Mouse (Mus musculus) stomach, postnatal 0 days (tissue): ENCODE results near the gene Borcs5.

Experiments
- CTCF ChIP-seq: IDR thresholded peaks from 2 replicates; pipeline ENCODE4 v1.5.1; 2016; ENCODE audit warnings: antibody characterized with exemption, low read depth, mild to moderate bottlenecking, moderate library complexity
- EP300 ChIP-seq: optimal IDR thresholded peaks from 2 replicates; pipeline ENCODE3; 2016; ENCODE audit warnings: antibody characterized with exemption

DNA sequence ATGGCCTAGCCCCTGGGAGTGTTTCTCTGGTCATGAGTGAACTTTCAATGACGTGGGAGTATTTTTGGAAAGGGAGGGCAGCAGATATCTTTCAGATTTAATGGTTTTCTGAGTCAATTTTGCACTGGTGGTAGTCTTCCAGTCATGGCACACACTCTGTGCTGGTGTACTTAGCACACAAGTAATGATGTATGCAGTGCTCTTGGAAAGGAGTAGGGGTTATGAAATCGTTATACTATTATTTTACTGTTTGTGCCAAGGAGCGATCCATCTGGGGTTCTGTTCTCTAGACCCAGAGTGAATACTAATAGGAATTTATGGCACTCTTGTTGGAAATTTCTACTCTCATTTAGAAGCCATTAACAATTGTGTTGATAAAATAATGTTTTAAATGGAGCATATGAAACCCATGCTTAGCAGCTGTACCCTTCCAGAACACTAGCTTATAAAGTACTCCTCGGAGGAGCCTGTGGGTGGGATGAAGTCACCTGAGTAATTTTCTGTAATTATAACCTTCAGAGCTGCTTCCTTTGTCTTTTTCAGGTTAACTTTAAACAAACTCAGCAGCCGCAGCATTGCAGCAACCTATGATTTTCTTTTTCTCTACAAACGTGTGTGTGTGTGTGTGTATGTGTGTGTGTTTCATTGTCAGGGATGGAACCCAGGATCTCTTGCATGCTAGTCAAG is 30.0 kb downstream of the Borcs5 start:
- TF ChIP-seq CTCF (no peak), EP300 (no peak)
